8 mouse cellular contexts compared by ENCODE assay signal in genomic region chr2:116893988-116894363, GRCm38 (mm10). TPM values are rescaled to one million over a fixed set of nuclear protein-coding genes. Genes with fewer than 3 reads are reported as not detected.
DNase-seq lines count a peak whose midpoint lies in the region; ATAC-seq lines count a peak whose summit lies in the region.

No protein-coding gene starts in this region.

- peak; percentile 80 for ATAC-seq in forebrain, embryonic 12.5 days (ENCODE audit: low FRiP score)
- peak; percentile 79 for ATAC-seq in intestine, embryonic 15.5 days
- no peak for ATAC-seq in liver, embryonic 16.5 days (ENCODE audit: low read depth)
- ATAC-seq in neural tube, embryonic 13.5 days (ENCODE audit: low read depth) = peak; percentile 69

- peak overlapping the region; percentile 67 for H3K4me2 ChIP-seq in forebrain, embryonic 12.5 days
- peak overlapping the region; percentile 74 for H3K4me2 ChIP-seq in intestine, embryonic 15.5 days (replicated peaks)
- H3K4me2 ChIP-seq in liver, embryonic 16.5 days (ENCODE audit: low read depth, low read length) = 0 out of 2 replicates have a peak overlapping the region, but pooled peaks have one; percentile 30
- peak overlapping the region; percentile 66 for H3K4me2 ChIP-seq in neural tube, embryonic 13.5 days

- H3K9ac ChIP-seq in forebrain, embryonic 12.5 days = peak overlapping the region; percentile 44; the same call in 1 of the 2 replicates
- no peak overlapping the region; the same call in 1 of the 2 replicates for H3K9ac ChIP-seq in intestine, embryonic 15.5 days
- no peak overlapping the region for H3K9ac ChIP-seq in liver, embryonic 16.5 days (ENCODE audit: low read depth, low read length)
- H3K9ac ChIP-seq in neural tube, embryonic 13.5 days = peak overlapping the region; percentile 64

- peaks cover 11% of the 10 kb centered on the region for H3K27me3 ChIP-seq in forebrain, embryonic 12.5 days
- no peaks in the 10 kb centered on the region for H3K27me3 ChIP-seq in intestine, embryonic 15.5 days (replicated peaks)
- no peaks in the 10 kb centered on the region for H3K27me3 ChIP-seq in liver, embryonic 16.5 days (ENCODE audit: control insufficient read depth, insufficient read depth, low read depth, low read length)
- peaks cover 3% of the 10 kb centered on the region; the same call in 1 of the 2 replicates for H3K27me3 ChIP-seq in neural tube, embryonic 13.5 days

- WGBS in forebrain, embryonic 12.5 days = under 1% methylated on average over 9 of the region's 9 CpGs
- 4% methylated on average over 9 of the region's 9 CpGs for WGBS in intestine, embryonic 15.5 days
- 3% methylated on average over 9 of the region's 9 CpGs for WGBS in liver, embryonic 16.5 days (ENCODE audit: insufficient replicate concordance)
- WGBS in neural tube, embryonic 13.5 days = 2% methylated on average over 9 of the region's 9 CpGs

- no peaks in the 10 kb centered on the region for H3K9me3 ChIP-seq in forebrain, embryonic 12.5 days
- no peaks in the 10 kb centered on the region for H3K9me3 ChIP-seq in intestine, embryonic 15.5 days
- no peaks in the 10 kb centered on the region for H3K9me3 ChIP-seq in liver, embryonic 16.5 days (replicated peaks; ENCODE audit: control insufficient read depth, low read length)
- no peaks in the 10 kb centered on the region for H3K9me3 ChIP-seq in neural tube, embryonic 13.5 days

- no peaks in the 10 kb centered on the region for H3K36me3 ChIP-seq in forebrain, embryonic 12.5 days (replicated peaks)
- H3K36me3 ChIP-seq in intestine, embryonic 15.5 days = no peaks in the 10 kb centered on the region
- no peaks in the 10 kb centered on the region for H3K36me3 ChIP-seq in liver, embryonic 16.5 days (ENCODE audit: control insufficient read depth, insufficient read depth)
- H3K36me3 ChIP-seq in neural tube, embryonic 13.5 days = no peaks in the 10 kb centered on the region

- H3K4me3 ChIP-seq in forebrain, embryonic 12.5 days (replicated peaks) = peak overlapping the region; percentile 37
- peak overlapping the region; percentile 28 for H3K4me3 ChIP-seq in intestine, embryonic 15.5 days (replicated peaks)
- H3K4me3 ChIP-seq in liver, embryonic 16.5 days (ENCODE audit: low read depth, low read length) = no peak overlapping the region
- peak overlapping the region; percentile 36 for H3K4me3 ChIP-seq in neural tube, embryonic 13.5 days

- peak; percentile 63 for DNase-seq in layer of hippocampus, adult 9-11 months
- no peak for DNase-seq in layer of hippocampus, adult 9-10 months (ENCODE audit: low spot score)
- DNase-seq in adipocyte (ENCODE audit: low spot score) = peak; percentile 34
- no peak for DNase-seq in testis, postnatal 14 days (ENCODE audit: low spot score)

- H3K4me1 ChIP-seq in forebrain, embryonic 12.5 days = peaks cover 7% of the 10 kb centered on the region; the same call in 1 of the 2 replicates
- H3K4me1 ChIP-seq in intestine, embryonic 15.5 days (replicated peaks) = peaks cover 6% of the 10 kb centered on the region; the same call in 1 of the 2 replicates
- H3K4me1 ChIP-seq in liver, embryonic 16.5 days (ENCODE audit: control insufficient read depth, low read depth, low read length) = no peaks in the 10 kb centered on the region
- H3K4me1 ChIP-seq in neural tube, embryonic 13.5 days (replicated peaks) = no peaks in the 10 kb centered on the region; the same call in 1 of the 2 replicates

- H3K27ac ChIP-seq in forebrain, embryonic 12.5 days = no peak overlapping the region
- no peak overlapping the region for H3K27ac ChIP-seq in intestine, embryonic 15.5 days
- no peak overlapping the region for H3K27ac ChIP-seq in liver, embryonic 16.5 days (ENCODE audit: low read length)
- no peak overlapping the region for H3K27ac ChIP-seq in neural tube, embryonic 13.5 days (replicated peaks)

RNA-seq across cellular contexts. Expression of gene Tmco5, which starts 15.5 kb away (rescaled TPM):
- polyA plus RNA-seq in forebrain, embryonic 12.5 days (2016; fragmentation: Nextera tagmentation; extraction: Ambion mirVana) = not detected in 2 replicates
- polyA plus RNA-seq in intestine, embryonic 15.5 days (2015; fragmentation: Nextera tagmentation; extraction: Ambion mirVana) = not detected in 2 replicates
- not detected in 2 replicates for polyA plus RNA-seq in liver, embryonic 16.5 days (2015; fragmentation: Nextera tagmentation; extraction: Ambion mirVana)
- polyA plus RNA-seq in neural tube, embryonic 13.5 days (2015; fragmentation: Nextera tagmentation; extraction: Ambion mirVana) = not detected in 2 replicates

Comparison
In these comparisons a context has a peak if more than half of its experiments do, and no peak if none do; other contexts are left out.
1. DNase-seq: peak in layer of hippocampus, adult 9-11 months (single experiment) and adipocyte (single experiment); none in layer of hippocampus, adult 9-10 months (single experiment) and testis, postnatal 14 days (single experiment).
2. H3K9ac ChIP-seq: peak in forebrain, embryonic 12.5 days (single experiment) and neural tube, embryonic 13.5 days (single experiment); none in intestine, embryonic 15.5 days (single experiment) and liver, embryonic 16.5 days (single experiment).
3. Peak in every context shown above with its lines, with median percentiles within 50 percentile points of each other: H3K4me2 ChIP-seq.